In genomic region chr1:133863257-133863997, GRCm38 (mm10) we compare ENCODE assay signal across 9 mouse cellular contexts. TPM values are rescaled to one million over a fixed set of nuclear protein-coding genes. Genes with fewer than 3 reads are reported as not detected.
DNase-seq lines count a peak whose midpoint lies in the region; ATAC-seq and TF ChIP-seq lines count a peak whose summit lies in the region.
"Had no signal": no experiment of that assay in that cellular context is flagged by ENCODE, and none has a peak within 500 bp of the region (broad histone marks: within the 10 kb centered on the region; RNA-seq: fewer than 3 reads in every experiment).

No protein-coding gene starts in this region.

- peak; percentile 60 for ATAC-seq in heart, postnatal 0 days (ENCODE audit: insufficient read depth, low read depth)

- peak; percentile 24 to 30 for DNase-seq in heart, adult 18-20 months
- DNase-seq in heart, postnatal 36 days = no peak
- peak; percentile 83 for DNase-seq in brain, embryonic 14.5 days (ENCODE audit: low read depth)
- peak; percentile 39 for DNase-seq in heart, postnatal 0 days (ENCODE audit: low spot score)
- DNase-seq in lung, postnatal 36 days = peak; percentile 50
- no peak for DNase-seq in spleen, postnatal 36 days (ENCODE audit: low spot score in 2 of 2)
- DNase-seq in left cerebral cortex, adult 8-10 months (ENCODE audit: low spot score in 2 of 2) = no peak
- DNase-seq in kidney, postnatal 14 days = no peak

- intact Hi-C loops in heart, postnatal 36 days (cut with DNase I) = no loop called here

- no peak for TF ChIP-seq EP300 in heart, postnatal 0 days (IDR thresholded peaks at IDR 0.05; ENCODE audit: low read depth)

- TF ChIP-seq CTCF in brain, embryonic 14.5 days (IDR thresholded peaks at IDR 0.05; ENCODE audit: borderline replicate concordance, extremely low read depth, insufficient read depth, insufficient read length) = no peak
- no peak for TF ChIP-seq CTCF in heart, postnatal 0 days (IDR thresholded peaks at IDR 0.05; ENCODE audit: low read depth)

- whole genome bisulfite sequencing in heart, postnatal 0 days = 15% methylated on average over 10 of the region's 10 CpGs

- H3K27ac ChIP-seq in heart, postnatal 0 days (ENCODE audit: low read depth) = peak overlapping the region; percentile 55

- peaks cover 6% of the 10 kb centered on the region; the same call in 1 of the 2 replicates for H3K4me1 ChIP-seq in heart, postnatal 0 days (ENCODE audit: control insufficient read depth, insufficient read depth)

- no peaks in the 10 kb centered on the region for H3K27me3 ChIP-seq in heart, postnatal 0 days (ENCODE audit: control insufficient read depth, insufficient read depth, low read length)
- H3K27me3 ChIP-seq: CH12.LX had no signal

- no peak overlapping the region for H3K4me3 ChIP-seq in heart, postnatal 0 days (ENCODE audit: low read depth, low read length)

- TF ChIP-seq POLR2A in brain, embryonic 14.5 days (IDR thresholded peaks at IDR 0.05; ENCODE audit: borderline replicate concordance, extremely low read depth, insufficient read depth, insufficient read length, poor library complexity, severe bottlenecking) = no peak

- peaks cover 5% of the 10 kb centered on the region; the same call in 1 of the 2 replicates for H3K9me3 ChIP-seq in heart, postnatal 0 days (replicated peaks; ENCODE audit: control insufficient read depth, low read length)

- H3K4me2 ChIP-seq in heart, postnatal 0 days (ENCODE audit: low read depth, low read length) = no peak overlapping the region

- no peaks in the 10 kb centered on the region for H3K36me3 ChIP-seq in heart, postnatal 0 days (replicated peaks; ENCODE audit: control insufficient read depth, insufficient read depth, low read length)

- H3K9ac ChIP-seq in heart, postnatal 0 days (replicated peaks; ENCODE audit: low read depth, low read length) = no peak overlapping the region

RNA-seq across cellular contexts. Expression of gene Optc, which starts 44.4 kb away (rescaled TPM):
- total RNA-seq in heart, adult 18-20 months (2021) = under 1 TPM; 0.23 to 0.37 TPM
- total RNA-seq in heart, postnatal 36 days (2021) = under 1 TPM; 0.42 to 0.65 TPM
- polyA plus RNA-seq in brain, embryonic 14.5 days (2012; rRNA removed) = 9.0 and 9.2 TPM in 2 replicates
- total RNA-seq in heart, postnatal 0 days (2014; rRNA removed; ENCODE audit: low replicate concordance) = 3.2 TPM in 1 of 2 replicates, not detected in the other
- polyA plus RNA-seq in heart, postnatal 0 days (2015; fragmentation: Nextera tagmentation; extraction: Ambion mirVana) = 0.07 and 0.11 TPM in 2 replicates
- total RNA-seq in left cerebral cortex, adult 8-10 months (2022) = 1 to 10 TPM in 2 of 4 experiments, under 1 TPM in 1, not detected in 1; 0.93 to 1.7 (median 1.4) TPM
- total RNA-seq: CH12.LX had no signal

RNA-seq across cellular contexts. Expression of gene Prelp, which starts 57.8 kb away (rescaled TPM):
- total RNA-seq in heart, adult 18-20 months (2021) = 10 to 100 TPM; 23.4 to 28.7 TPM
- total RNA-seq in heart, postnatal 36 days (2021) = 10 to 100 TPM; 30.9 to 32.5 TPM
- 3.1 and 8.2 TPM in 2 replicates for polyA plus RNA-seq in brain, embryonic 14.5 days (2012; rRNA removed)
- 5.4 and 6.1 TPM in 2 replicates for total RNA-seq in heart, postnatal 0 days (2014; rRNA removed; ENCODE audit: low replicate concordance)
- 6.2 and 6.5 TPM in 2 replicates for polyA plus RNA-seq in heart, postnatal 0 days (2015; fragmentation: Nextera tagmentation; extraction: Ambion mirVana)
- 10 to 100 TPM in 2 of 4 experiments, 1 to 10 TPM in 2; 9.9 to 13.9 (median 11.0) TPM for total RNA-seq in left cerebral cortex, adult 8-10 months (2022)
- total RNA-seq: CH12.LX had no signal

Comparison
In these comparisons a context has a peak if more than half of its experiments do, and no peak if none do; other contexts are left out.
1. DNase-seq: peak in heart, adult 18-20 months (2 of 2), brain, embryonic 14.5 days (single experiment), heart, postnatal 0 days (single experiment) and lung, postnatal 36 days (single experiment); none in heart, postnatal 36 days (0 of 2), spleen, postnatal 36 days (0 of 2), left cerebral cortex, adult 8-10 months (0 of 2) and kidney, postnatal 14 days (single experiment).